Mouse (Mus musculus) ES-E14 (cell line): ENCODE results near the gene Nub1. TPM values are rescaled to one million over a fixed set of nuclear protein-coding genes. Genes with fewer than 3 reads are reported as not detected.

Source experiments
- DNase-seq: peaks from one replicate; pipeline ENCODE4 v3.0.0-alpha.2; 2013; ENCODE audit warnings: low read depth, low spot score
- H3K27ac ChIP-seq: 2 replicates; pipeline ENCODE4 v1.5.1; 2012; ENCODE audit warnings: low read depth, mild to moderate bottlenecking, low read length, moderate library complexity, mixed read lengths; ENCODE audit not compliant: poor library complexity, insufficient read depth, severe bottlenecking
- H3K36me3 ChIP-seq: 2 replicates; pipeline ENCODE4 v1.6.1; 2012; ENCODE audit warnings: mild to moderate bottlenecking, low read length, moderate library complexity, mixed read lengths; ENCODE audit not compliant: control insufficient read depth, poor library complexity, insufficient read depth, severe bottlenecking
- H3K4me1 ChIP-seq, 2 experiments: fragments of 150-350 bp in 1 of 2; sonication (generic) in 1 of 2; 2 replicates each; pipeline ENCODE4 v1.6.1; 2012; ENCODE audit warnings: low read length in 2 of 2, mild to moderate bottlenecking in 1 of 2, mixed read lengths in 1 of 2; ENCODE audit not compliant: control insufficient read depth in 2 of 2, insufficient read depth in 2 of 2, poor library complexity in 1 of 2
- H3K4me3 ChIP-seq, 2 experiments: fragments of 150-350 bp in 1 of 2; sonication (generic) in 1 of 2; 2 replicates each; pipeline ENCODE4 v1.5.1; 2012; ENCODE audit warnings: low read length in 2 of 2, low read depth in 1 of 2, mild to moderate bottlenecking in 1 of 2, mixed read lengths in 1 of 2; ENCODE audit not compliant: insufficient read depth in 1 of 2, poor library complexity in 1 of 2, severe bottlenecking in 1 of 2
- H3K9ac ChIP-seq: 2 replicates; pipeline ENCODE4 v1.6.1; 2012; ENCODE audit warnings: low read depth, mild to moderate bottlenecking, low read length, mixed read lengths; ENCODE audit not compliant: poor library complexity, insufficient read depth, severe bottlenecking
- H3K9me3 ChIP-seq: fragments of 150-350 bp; sonication (generic); 2 replicates; pipeline ENCODE4 v1.6.1; 2012; ENCODE audit warnings: low read depth, mild to moderate bottlenecking, low read length; ENCODE audit not compliant: control insufficient read depth, insufficient read depth
- CHD2 ChIP-seq: IDR thresholded peaks from 2 replicates; pipeline ENCODE4 v1.6.1; 2014; ENCODE audit warnings: mild to moderate bottlenecking, low read depth, low read length, inconsistent platforms
- HCFC1 ChIP-seq: IDR thresholded peaks from 2 replicates; pipeline ENCODE4 v1.6.1; 2012; ENCODE audit warnings: low read length, inconsistent platforms, borderline replicate concordance; ENCODE audit not compliant: insufficient read depth
- MAFK ChIP-seq: IDR thresholded peaks from 2 replicates; pipeline ENCODE4 v1.6.1; 2014; ENCODE audit warnings: mild to moderate bottlenecking, low read depth, low read length, inconsistent platforms; ENCODE audit not compliant: insufficient read depth
- ZC3H11A ChIP-seq: IDR thresholded peaks from 2 replicates; pipeline ENCODE4 v1.6.1; 2012; ENCODE audit warnings: low read depth, mild to moderate bottlenecking, inconsistent platforms, low read length, borderline replicate concordance
- ZNF384 ChIP-seq: IDR thresholded peaks from 2 replicates; pipeline ENCODE4 v1.6.1; 2012; ENCODE audit warnings: low read depth, low read length, inconsistent platforms
- in situ Hi-C, 2 experiments: fragments of 600-800 bp; cut with MboI; formaldehyde crosslinking; loops; one replicate each; pipeline ENCODE4 v1.15.1; 2025; ENCODE audit warnings: low sequenced_read_pairs in 2 of 2, inconsistent platforms in 1 of 2; ENCODE audit not compliant: unreplicated experiment in 2 of 2
- total RNA-seq: library from RNA; depleted of rRNA; stranded (reverse); fragments of 300-350 nt; gene quantifications from 2 replicates; pipeline ENCODE4 v1.2.3, GENCODE M21; 2012

Nub1 gene
- total RNA-seq, 1 experiment, result 47.7 TPM

GRCm38 (mm10) chr5:24723527-24724269 is 38.4 kb downstream of the Nub1 start:
- in situ Hi-C loops, result no loop called here
- Histone ChIP-seq H3K4me1 (peaks cover 0 to 11% of the 10 kb centered on the region in 2 experiments; a peak in 1 of 4 replicates), H3K4me3 (no peak overlapping the region), H3K9me3 (no peaks in the 10 kb centered on the region), H3K27ac (no peak overlapping the region), H3K9ac (no peak overlapping the region), H3K36me3 (peaks cover 2% of the 10 kb centered on the region; the same call in 1 of the 2 replicates)
- no peak for TF ChIP-seq ZNF384
- no peak for TF ChIP-seq CHD2
- TF ChIP-seq HCFC1, result no peak
- TF ChIP-seq MAFK, result no peak
- no peak for TF ChIP-seq ZC3H11A
- no peak for DNase-seq

GRCm38 (mm10) chr5:24724270-24724634 is 38.9 kb downstream of the Nub1 start:
- H3K4me3 ChIP-seq, result no peak overlapping the region
- TF ChIP-seq ZNF384, result no peak
- TF ChIP-seq HCFC1, result no peak
- no peak for TF ChIP-seq CHD2
- no peak for TF ChIP-seq ZC3H11A
- no peak for TF ChIP-seq MAFK
- H3K4me1 ChIP-seq, result peaks cover 0 to 11% of the 10 kb centered on the region in 2 experiments; a peak in 1 of 4 replicates
- H3K9me3 ChIP-seq, result no peaks in the 10 kb centered on the region
- peaks cover 2% of the 10 kb centered on the region; the same call in 1 of the 2 replicates for H3K36me3 ChIP-seq
- in situ Hi-C loops, result no loop called here
- no peak overlapping the region for H3K27ac ChIP-seq
- no peak for DNase-seq
- H3K9ac ChIP-seq, result no peak overlapping the region

GRCm38 (mm10) chr5:24724805-24725204 is 39.5 kb downstream of the Nub1 start:
- no peak for TF ChIP-seq CHD2
- TF ChIP-seq ZNF384, result no peak
- TF ChIP-seq ZC3H11A, result no peak
- no peak for TF ChIP-seq HCFC1
- TF ChIP-seq MAFK, result no peak
- H3K27ac ChIP-seq, result no peak overlapping the region
- peaks cover 0 to 11% of the 10 kb centered on the region in 2 experiments; a peak in 1 of 4 replicates for H3K4me1 ChIP-seq
- H3K4me3 ChIP-seq, result no peak overlapping the region
- H3K9ac ChIP-seq, result no peak overlapping the region
- H3K36me3 ChIP-seq, result peaks cover 2% of the 10 kb centered on the region; the same call in 1 of the 2 replicates
- no peaks in the 10 kb centered on the region for H3K9me3 ChIP-seq
- DNase-seq, result no peak
- in situ Hi-C loops, result no loop called here

- Histone ChIP-seq H3K36me3 (peaks cover 2% of the 10 kb centered on the region; the same call in 1 of the 2 replicates), H3K9ac (no peak overlapping the region), H3K4me3 (no peak overlapping the region), H3K4me1 (peaks cover 0 to 12% of the 10 kb centered on the region in 2 experiments; a peak in 1 of 4 replicates), H3K9me3 (no peaks in the 10 kb centered on the region), H3K27ac (no peak overlapping the region)
- no peak for TF ChIP-seq MAFK
- TF ChIP-seq HCFC1, result no peak
- no peak for TF ChIP-seq CHD2
- in situ Hi-C loops, result no loop called here
- DNase-seq, result no peak
These were observed 40.6 kb downstream of the Nub1 start for GRCm38 (mm10) chr5:24725897-24726296.
